Mouse (Mus musculus): Measurements from ENCODE around the gene Glt28d2.

The Glt28d2 gene

DNA sequence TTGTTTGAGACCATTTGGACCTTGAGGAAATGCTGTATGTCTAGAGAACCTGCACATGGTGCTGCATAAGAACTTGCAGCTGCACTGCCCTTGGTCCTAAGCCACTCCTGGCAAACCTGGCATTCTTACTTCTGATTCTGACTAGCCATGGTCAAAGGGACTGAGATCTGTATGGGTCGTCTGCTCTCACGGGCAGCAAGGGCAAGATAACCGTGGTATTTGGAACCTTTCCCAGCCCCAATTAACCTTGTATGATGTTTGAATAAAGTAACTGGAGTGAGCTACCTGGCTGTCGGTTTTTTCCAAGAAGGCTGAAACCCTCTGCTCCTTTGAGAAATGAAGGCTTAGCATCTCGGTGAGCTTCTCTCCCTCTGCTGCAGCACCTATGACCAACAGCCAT lies 8.4 kb downstream of the Glt28d2 start:
- DNase-seq (ENCODE audit: low spot score in 2 of 2) = no peak

DNA sequence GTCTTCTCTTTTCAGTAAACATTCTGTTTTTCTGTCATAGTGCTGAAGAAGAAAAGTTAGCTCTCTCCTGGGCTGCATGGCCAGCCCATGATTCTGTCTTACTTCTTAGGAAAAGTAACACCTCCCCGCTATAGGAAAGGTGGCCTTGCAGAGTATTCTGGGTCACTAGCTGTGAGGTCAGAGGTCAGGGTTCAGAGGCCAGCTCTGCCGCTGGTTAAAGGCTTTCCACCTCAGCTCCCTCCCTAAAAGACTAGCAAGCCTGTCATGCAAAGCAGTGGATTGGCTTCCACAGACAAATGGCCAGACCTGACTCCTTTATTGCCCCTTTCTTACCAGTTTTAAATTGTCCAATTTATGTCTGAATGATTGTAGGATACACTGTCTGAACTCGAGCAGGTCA lies 23.3 kb downstream of the Glt28d2 start:
- no peak for DNase-seq (ENCODE audit: low spot score in 2 of 2)

DNA sequence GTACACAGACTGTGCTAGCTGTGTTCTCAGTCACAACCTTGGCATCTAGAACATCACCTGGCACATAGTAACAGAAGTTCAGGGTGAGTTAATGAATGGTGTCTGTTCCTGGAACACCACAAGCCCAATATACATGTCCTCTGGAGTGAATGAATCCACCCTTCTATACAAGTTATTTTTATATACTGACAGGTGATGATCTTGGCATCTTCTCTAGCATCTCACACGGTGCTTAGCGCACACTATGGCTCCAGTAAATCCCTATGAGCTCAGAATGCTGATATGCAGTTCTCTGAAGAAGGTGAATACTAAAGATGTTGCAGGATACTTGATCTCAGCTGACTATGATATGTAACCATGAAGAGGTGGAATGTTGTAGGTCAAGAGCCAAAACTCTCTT lies 24.4 kb downstream of the Glt28d2 start:
- no peak for DNase-seq (ENCODE audit: low spot score in 2 of 2)

DNA sequence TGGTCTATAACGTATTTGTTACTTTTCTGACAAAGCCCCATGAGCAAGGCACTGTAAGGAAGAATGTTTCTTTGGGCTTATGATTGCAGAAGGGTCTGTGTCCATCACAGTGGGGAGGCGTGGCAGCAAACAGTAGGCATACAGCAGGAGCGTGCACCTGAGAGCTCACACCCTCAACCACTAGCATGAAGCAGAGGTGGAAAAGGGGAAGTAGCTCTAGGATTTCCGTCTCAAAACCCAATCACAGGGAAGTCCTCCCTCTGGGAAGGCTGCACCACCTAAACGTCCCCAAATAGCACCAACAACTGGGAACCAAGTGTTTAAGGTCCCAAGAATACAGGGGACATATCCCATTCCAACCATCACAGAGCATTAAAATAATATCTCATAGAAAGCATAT lies 26.3 kb downstream of the Glt28d2 start:
- DNase-seq (ENCODE audit: low spot score in 2 of 2) = no peak

DNA sequence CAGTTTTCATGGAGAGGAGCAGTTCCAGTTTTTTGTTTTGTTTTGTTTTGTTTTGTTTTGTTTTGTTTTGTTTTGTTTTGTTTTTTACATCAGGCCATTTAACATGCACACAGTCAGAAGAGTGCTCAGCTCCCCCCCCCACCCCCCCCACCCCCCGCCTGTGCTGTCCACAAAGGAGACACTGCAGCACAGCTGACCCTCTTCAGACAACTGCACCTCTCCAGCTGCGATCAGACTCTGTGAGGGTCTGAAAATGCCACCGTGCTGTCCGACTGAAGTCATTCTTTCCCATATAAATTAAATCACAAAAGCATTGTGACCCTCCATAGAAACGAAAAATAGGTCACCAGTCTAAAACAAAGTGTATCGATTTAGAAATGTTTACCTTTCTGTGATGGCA lies 28.0 kb downstream of the Glt28d2 start:
- DNase-seq (ENCODE audit: low spot score in 2 of 2) = no peak

DNA sequence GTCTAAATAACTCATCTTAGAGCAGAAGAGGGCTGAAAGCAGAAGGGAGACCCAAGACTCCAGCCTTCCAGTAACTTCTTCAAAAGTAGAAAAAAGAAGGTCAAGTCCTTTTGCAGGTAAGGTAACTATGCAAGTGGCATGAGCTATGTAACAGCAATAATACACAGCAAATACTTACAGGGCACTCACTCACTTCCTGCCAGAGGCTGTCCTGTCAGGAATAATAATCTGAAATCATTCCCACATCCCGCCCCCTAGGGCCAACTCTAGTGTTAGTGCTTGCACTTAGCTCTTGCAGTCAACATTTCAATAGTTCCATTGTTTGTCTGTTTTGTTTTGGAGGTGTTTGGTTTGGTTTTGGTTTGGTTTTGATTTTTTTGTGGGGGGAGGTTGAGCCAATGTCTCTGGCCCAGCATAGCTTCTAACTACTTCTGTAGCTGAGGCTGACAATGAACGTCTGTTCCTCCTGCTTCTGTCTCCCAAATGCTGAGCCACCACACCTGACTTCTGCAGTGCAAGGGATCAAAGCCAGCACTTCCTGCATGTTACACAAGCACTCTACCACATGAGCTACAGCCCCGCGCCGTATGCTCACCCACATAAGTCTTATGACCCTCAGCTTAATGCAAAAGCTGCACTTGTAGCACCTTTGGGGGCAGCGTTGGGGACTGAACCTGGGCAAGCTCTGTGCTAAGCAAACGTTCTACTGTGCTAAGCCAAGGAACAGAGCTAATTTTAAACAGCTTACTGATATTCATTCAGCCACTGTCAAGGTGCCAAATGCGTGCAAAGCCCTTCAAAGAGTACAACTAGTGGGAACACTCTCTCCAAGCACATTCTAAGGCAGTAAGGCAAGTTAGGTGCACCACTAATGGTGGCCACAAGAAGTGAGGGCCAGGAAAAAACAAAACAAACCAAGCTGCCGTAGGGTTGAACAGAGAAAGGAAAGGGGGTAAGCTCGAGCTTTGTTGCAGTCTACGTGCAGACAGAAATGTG lies 28.9 kb downstream of the Glt28d2 start:
- no peak for DNase-seq (ENCODE audit: low spot score in 2 of 2)

- no peak for DNase-seq (ENCODE audit: low spot score in 2 of 2)
Measured at GRCm38 (mm10) chr3:85857083-85857482, 30.2 kb downstream of the Glt28d2 start.

- no peak for DNase-seq (ENCODE audit: low spot score in 2 of 2)
Measured at GRCm38 (mm10) chr3:85855947-85856346, 31.4 kb downstream of the Glt28d2 start.

GRCm38 (mm10) chr3:85855043-85855442 lies 32.3 kb downstream of the Glt28d2 start:
- no peak for DNase-seq (ENCODE audit: low spot score in 2 of 2)

DNA sequence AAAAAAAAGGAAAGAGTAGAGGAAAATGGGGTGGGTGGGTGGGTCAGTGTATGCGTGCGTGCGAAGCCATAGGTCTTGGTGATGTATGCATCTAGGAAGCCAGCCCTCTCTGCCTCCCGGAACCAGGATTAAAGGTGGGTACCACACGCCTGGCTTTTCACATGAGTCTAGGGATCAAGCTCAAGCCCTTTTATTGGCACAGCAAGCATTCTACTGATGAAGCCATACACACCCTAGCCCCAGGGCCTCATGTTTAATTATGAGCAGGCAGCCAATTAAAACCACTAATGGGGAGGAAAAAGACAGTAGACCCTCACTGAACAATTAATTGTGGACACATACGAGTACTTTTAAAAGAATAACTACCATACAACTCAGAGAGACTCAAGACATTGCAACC lies 33.2 kb downstream of the Glt28d2 start:
- no peak for DNase-seq (ENCODE audit: low spot score in 2 of 2)

GRCm38 (mm10) chr3:85853715-85854114 lies 33.6 kb downstream of the Glt28d2 start:
- no peak for DNase-seq (ENCODE audit: low spot score in 2 of 2)

GRCm38 (mm10) chr3:85850079-85850478 lies 37.2 kb downstream of the Glt28d2 start:
- DNase-seq (ENCODE audit: low spot score in 2 of 2) = no peak

DNA sequence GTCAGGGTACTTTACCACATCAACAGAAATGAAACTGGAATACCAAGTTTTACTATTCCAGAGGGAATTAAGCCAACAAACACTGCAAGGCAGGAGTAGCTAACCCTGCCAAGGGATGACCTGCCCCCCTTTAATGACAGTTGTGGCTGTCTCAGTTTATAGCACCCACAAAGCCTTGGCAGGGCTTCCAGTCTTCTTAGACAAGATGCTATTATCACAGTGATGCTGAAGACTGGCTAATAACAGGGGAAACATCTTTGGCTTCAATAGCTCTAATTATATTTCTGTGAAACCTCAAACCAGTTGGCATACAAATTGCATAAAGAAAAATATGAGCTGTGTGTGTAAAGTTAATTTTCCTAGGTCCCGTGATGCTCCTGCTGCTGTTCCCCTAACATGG lies 41.0 kb downstream of the Glt28d2 start:
- no peak for DNase-seq (ENCODE audit: low spot score in 2 of 2)

GRCm38 (mm10) chr3:85845341-85845740 lies 42.0 kb downstream of the Glt28d2 start:
- no peak for DNase-seq (ENCODE audit: low spot score in 2 of 2)

GRCm38 (mm10) chr3:85842881-85843218 lies 44.5 kb downstream of the Glt28d2 start:
- DNase-seq (ENCODE audit: low spot score in 2 of 2) = no peak

- no peak for DNase-seq (ENCODE audit: low spot score in 2 of 2)
Measured at GRCm38 (mm10) chr3:85842177-85842880, 45.0 kb downstream of the Glt28d2 start.

DNA sequence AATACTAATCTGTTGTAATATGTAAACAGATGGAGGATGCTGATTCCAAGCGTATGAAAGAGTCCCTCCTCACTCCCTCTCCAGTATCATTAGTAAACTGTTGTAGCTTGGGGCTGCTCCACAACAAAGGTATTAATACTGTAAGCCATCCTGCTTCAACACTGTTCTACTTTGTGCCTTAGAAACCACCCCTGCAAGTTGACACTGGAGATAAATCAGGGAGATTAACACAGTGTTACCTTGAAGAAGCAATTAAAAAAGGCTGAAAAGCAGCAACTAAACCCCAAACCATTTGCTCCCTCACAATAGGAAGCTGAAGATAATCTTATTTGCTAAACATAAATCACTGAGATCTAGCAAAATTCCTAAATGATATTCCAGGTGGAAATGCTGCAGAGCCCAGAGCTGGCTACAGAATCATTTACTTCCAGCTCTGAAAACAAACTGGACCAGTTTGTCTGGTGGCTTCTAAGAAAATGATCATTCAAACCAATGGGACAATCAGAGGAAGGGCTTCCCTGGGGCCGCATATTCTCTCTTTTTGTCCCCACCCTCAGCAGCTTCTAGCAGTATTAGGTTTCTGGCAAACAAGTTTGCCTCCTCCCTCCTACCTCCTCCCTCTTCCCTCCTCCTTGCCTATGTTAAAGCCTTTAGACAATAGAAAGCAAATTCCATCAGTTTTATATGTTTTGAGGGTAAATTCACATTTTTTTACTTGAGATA lies 45.7 kb downstream of the Glt28d2 start:
- DNase-seq (ENCODE audit: low spot score in 2 of 2) = no peak

DNA sequence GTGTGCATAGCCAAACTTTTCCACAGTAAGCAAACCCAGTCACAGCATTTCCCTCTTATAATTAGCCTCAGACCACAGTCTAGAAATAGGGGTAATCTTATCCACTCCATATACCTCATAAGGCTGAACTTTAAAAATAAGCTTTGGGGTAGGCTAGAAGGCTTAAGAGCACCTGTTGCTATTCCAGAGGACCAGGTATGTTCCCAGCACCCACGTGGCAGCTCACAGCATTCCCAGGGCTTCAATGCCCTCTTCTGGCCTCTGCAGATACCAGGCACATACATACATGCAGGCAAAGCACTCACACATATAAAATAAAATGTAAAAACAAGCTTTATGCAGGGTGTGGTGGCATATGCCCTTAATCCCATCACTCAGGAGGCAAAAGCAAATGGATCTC lies 53.7 kb downstream of the Glt28d2 start:
- no peak for DNase-seq (ENCODE audit: low spot score in 2 of 2)

DNA sequence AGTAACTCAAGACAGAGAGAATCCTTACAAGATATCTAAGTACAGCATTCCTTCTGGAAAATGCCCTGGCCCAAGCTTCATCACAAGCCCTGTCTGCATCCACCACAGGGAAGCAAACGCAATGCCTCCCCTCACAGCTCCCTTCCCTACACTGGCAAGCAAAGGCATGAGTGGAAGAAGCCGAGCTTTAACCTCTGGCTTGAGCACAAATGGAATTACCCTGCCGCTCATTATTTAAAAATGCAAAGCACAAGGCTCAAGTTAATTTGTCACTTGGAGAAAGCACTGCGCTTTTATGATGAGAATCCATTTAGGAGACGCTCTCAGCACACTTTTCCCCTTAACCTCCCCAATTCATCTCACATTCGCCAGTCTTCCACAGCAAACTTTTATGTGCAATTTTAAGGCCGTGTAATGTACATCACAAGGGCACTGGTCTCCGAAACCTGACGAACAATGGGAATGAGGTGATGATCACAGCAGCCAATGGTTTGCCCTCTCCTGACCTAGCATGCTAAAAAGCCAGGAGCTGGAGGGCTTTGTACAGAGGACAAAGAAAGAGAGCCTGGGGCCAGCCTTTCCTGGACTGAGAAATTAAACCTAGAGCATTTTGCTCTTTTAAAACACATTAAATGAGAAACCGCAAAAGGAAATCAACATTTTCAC lies 54.7 kb downstream of the Glt28d2 start:
- no peak for DNase-seq (ENCODE audit: low spot score in 2 of 2)

DNA sequence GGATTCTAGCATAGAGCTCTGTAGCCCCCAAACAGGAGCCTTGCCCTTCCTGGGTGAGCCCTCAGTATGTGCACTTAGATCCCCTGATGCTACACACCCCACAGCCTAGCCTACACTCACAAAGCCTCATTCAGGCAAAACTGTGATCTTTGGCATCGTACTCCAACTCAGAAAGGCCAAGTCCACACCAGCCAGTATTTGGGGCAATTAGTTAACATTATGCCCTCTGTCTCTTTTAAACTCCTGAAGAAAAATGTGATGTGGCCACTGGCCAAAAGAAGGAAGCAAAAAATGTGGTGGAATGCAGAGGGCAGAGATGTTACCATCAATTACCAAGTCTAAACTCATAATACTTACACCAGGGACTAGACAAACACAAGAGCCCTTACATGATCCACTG lies 55.5 kb downstream of the Glt28d2 start:
- DNase-seq (ENCODE audit: low spot score in 2 of 2) = no peak

- no peak for DNase-seq (ENCODE audit: low spot score in 2 of 2)
Measured at GRCm38 (mm10) chr3:85829047-85829446, 58.3 kb downstream of the Glt28d2 start.

DNA sequence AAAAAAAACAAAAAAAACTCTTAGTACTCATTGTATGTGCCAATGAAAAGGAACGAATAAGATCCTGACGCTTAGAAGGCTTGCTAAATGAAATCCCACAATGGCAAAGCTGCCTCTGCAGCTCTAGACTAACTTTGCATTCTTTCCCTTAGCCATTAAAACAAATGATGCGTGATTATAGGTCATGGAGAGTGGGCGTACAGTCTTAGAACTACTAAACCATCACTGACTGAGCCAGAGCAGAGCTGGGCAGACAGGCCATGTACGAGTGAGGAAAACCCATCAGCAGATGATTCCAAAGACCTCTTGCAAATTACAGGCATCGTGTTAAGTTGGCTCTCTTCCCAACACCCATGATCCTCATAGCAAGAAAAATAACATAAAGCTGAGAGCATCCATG lies 59.5 kb downstream of the Glt28d2 start:
- no peak for DNase-seq (ENCODE audit: low spot score in 2 of 2)

Measured in natural killer cell, adult 2 months (primary cell).